Mouse (Mus musculus): Measurements from ENCODE around the gene L3mbtl1.

- TF ChIP-seq ETS1 (IDR thresholded peaks at IDR 0.05; ENCODE audit: low read depth, low read length) (no peak), CTCF (IDR thresholded peaks at IDR 0.05 in 2 of 3, conservative IDR thresholded peaks at IDR 0.05 in 1 of 3; ENCODE audit: control insufficient read depth in 1 of 3, insufficient read depth in 1 of 3, low read depth in 2 of 3, low read length in 3 of 3, poor library complexity in 1 of 3, severe bottlenecking in 1 of 3) (no peak), GATA1 (IDR thresholded peaks at IDR 0.05; ENCODE audit: low read depth, low read length) (no peak), EP300 (IDR thresholded peaks at IDR 0.05; ENCODE audit: low read depth in 1 of 2, low read length in 2 of 2) (no peak), MYC (IDR thresholded peaks at IDR 0.05; ENCODE audit: low read depth, low read length) (no peak), POLR2A (IDR thresholded peaks at IDR 0.05; ENCODE audit: control insufficient read depth in 1 of 2, insufficient read depth in 1 of 2, low read depth in 1 of 2, low read length in 2 of 2, poor library complexity in 1 of 2) (no peak), GABPA (IDR thresholded peaks at IDR 0.05; ENCODE audit: low read depth, low read length) (no peak), KAT2A (conservative IDR thresholded peaks at IDR 0.05; ENCODE audit: low read depth, low read length) (no peak)
Observed at GRCm38 (mm10) chr2:162905902-162906301, 37.4 kb upstream of the L3mbtl1 start.

Data from MEL (cell line).